Mouse (Mus musculus) right cerebral cortex, postnatal 25 days (tissue): ENCODE data around the gene Crisp1.

Source experiments
- DNase-seq: peaks from one replicate; pipeline ENCODE4 v3.0.0; 2022

Gene Crisp1

DNA sequence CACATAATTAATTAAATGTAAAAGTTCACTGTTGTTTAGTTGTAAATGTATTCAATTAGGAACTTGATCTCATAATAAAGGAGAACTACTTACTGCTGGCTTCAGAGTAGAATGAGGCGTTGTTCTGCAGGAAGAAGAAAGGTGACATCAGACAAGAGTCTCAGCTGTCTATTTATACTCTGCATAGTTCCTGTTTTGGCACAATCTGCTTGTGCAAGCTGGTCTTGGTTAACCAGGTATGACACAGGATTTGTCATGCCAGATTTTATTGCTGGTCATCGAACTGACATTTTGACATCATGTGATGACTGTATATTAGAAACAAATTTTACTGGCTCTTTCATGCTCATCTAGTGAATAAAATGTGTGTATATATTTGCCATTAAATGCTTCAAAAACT, at the start of gene Crisp1:
TSS of gene Crisp1 (minus strand) at position 146 of the 400 bp plus-strand sequence.
- DNase-seq = no peak

DNA sequence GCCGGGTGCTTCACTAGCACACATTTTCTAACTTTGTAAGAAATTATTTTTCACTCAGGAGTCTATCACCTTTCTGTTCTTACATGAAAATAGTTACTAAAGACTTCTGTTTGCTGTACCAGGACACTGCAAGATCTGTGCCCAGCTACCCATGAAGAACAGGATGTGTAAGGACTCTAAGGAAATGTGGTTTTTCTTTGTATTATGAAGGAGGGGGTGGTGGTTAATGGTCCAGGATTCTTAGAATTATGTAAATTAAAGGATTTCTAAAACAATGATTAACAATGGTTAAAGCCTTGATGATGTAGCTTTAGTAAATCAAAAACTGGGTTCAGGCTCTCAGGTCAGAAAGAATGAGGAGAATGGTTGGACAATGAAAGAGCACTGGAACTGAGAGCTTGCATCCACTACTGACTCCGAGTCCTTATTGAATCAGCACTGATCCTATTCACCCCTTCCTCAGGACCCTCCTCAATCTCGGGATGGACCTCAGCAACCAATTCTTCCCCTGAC, 23.5 kb upstream of the Crisp1 start:
- DNase-seq = no peak

- DNase-seq = no peak
These were observed 33.6 kb downstream of the Crisp1 start for GRCm38 (mm10) chr17:40285435-40285834.

GRCm38 (mm10) chr17:40275519-40275918, 43.5 kb downstream of the Crisp1 start:
- no peak for DNase-seq

DNA sequence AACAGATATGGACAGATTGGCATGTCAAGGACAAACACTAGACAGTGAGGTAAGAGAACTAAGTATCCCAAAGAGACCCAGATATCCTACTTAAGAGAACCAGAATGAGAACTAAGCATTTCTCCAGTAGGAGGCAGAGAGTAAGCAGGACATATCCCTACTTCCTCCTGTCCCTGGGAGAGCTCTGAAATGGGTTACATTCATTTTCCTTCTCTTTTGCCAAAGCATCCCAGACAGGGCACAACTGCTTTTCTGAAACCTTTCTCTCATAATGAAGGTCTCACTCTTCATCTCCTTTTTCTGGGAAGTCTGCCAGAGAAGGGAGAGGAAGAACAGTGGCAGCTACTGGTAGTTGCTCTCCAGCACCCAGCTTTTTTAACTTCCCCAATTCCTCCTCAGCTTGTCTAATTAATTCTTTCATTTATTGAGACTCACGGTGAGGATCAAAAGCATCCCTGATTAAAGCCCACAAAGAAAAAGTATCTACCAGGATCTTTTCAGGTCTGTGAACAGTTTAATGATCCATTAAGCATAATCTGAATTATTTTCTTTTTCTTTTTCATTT, 44.0 kb downstream of the Crisp1 start:
- DNase-seq = no peak

DNA sequence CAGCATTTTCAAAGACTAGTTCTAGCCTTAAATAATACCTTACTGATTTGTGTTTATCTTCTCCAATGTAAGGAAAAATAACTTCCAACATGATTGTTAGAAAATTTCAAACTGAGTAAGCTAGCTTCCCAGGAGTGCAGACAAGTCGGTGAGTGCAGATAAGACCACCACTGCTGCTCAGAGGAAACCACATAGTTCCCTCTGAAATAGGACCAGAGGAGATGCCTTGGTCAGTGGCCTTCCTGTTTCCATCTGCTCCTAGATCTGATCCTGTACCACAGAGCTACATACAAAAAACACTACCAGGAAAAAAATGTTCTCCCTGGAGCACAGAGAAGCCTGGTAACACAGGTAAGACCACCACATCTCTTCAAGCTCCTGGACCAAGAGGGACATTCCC, 66.5 kb downstream of the Crisp1 start:
- DNase-seq = no peak
